Mouse (Mus musculus): ENCODE measurements around the gene Ugt8a. TPM values are rescaled to one million over a fixed set of nuclear protein-coding genes. Genes with fewer than 3 reads are reported as not detected.

Ugt8a gene
- 26.7 and 28.0 TPM in 2 replicates for polyA plus RNA-seq (2014; fragmentation: Nextera tagmentation; extraction: Ambion mirVana)

- Histone ChIP-seq H3K4me3 (ENCODE audit: low read depth, low read length) (peak within 1 kb of the TSS; percentile 62), H3K27me3 (ENCODE audit: control insufficient read depth, insufficient read depth, low read length) (0 out of 2 replicates have a peak, but pooled peaks cover 4% of the 10 kb centered on the region), H3K4me2 (replicated peaks; ENCODE audit: low read depth, low read length) (peak within 1 kb of the TSS; percentile 88), H3K9ac (replicated peaks; ENCODE audit: low read depth, low read length) (peak within 1 kb of the TSS; percentile 47; the same call in 1 of the 2 replicates), H3K9me3 (ENCODE audit: control insufficient read depth, low read depth, low read length) (no peaks in the 10 kb centered on the region), H3K36me3 (ENCODE audit: control insufficient read depth, insufficient read depth, low read length) (no peaks in the 10 kb centered on the region), H3K27ac (ENCODE audit: low read length) (peak within 1 kb of the TSS; percentile 78), H3K4me1 (ENCODE audit: control insufficient read depth, insufficient read depth, low read length) (no peaks in the 10 kb centered on the region)
- peak; percentile 85 for ATAC-seq (ENCODE audit: insufficient number of reproducible peaks, insufficient read depth, low FRiP score, low read depth)
- WGBS: under 1% methylated on average over 59 of the region's 85 CpGs
Observed at GRCm38 (mm10) chr3:125938092-125938755, at the start of gene Ugt8a. Gene Ugt8a (minus strand): TSS chr3:125938619.

GRCm38 (mm10) chr3:125986639-125987038, 48.2 kb upstream of the Ugt8a start:
- Histone ChIP-seq H3K36me3 (ENCODE audit: control insufficient read depth, insufficient read depth, low read length) (no peaks in the 10 kb centered on the region), H3K4me1 (ENCODE audit: control insufficient read depth, insufficient read depth, low read length) (no peaks in the 10 kb centered on the region), H3K9ac (replicated peaks; ENCODE audit: low read depth, low read length) (no peak overlapping the region), H3K27ac (ENCODE audit: low read length) (no peak overlapping the region), H3K4me3 (ENCODE audit: low read depth, low read length) (no peak overlapping the region), H3K4me2 (replicated peaks; ENCODE audit: low read depth, low read length) (no peak overlapping the region), H3K27me3 (ENCODE audit: control insufficient read depth, insufficient read depth, low read length) (no peaks in the 10 kb centered on the region), H3K9me3 (ENCODE audit: control insufficient read depth, low read depth, low read length) (no peaks in the 10 kb centered on the region)
- ATAC-seq (ENCODE audit: insufficient number of reproducible peaks, insufficient read depth, low FRiP score, low read depth): no peak

- Histone ChIP-seq H3K27ac (ENCODE audit: low read length) (no peak overlapping the region), H3K4me2 (replicated peaks; ENCODE audit: low read depth, low read length) (no peak overlapping the region), H3K36me3 (ENCODE audit: control insufficient read depth, insufficient read depth, low read length) (no peaks in the 10 kb centered on the region), H3K9me3 (ENCODE audit: control insufficient read depth, low read depth, low read length) (no peaks in the 10 kb centered on the region), H3K9ac (replicated peaks; ENCODE audit: low read depth, low read length) (no peak overlapping the region), H3K4me1 (ENCODE audit: control insufficient read depth, insufficient read depth, low read length) (no peaks in the 10 kb centered on the region), H3K27me3 (ENCODE audit: control insufficient read depth, insufficient read depth, low read length) (no peaks in the 10 kb centered on the region), H3K4me3 (ENCODE audit: low read depth, low read length) (no peak overlapping the region)
- WGBS: 79% methylated on average over 2 of the region's 2 CpGs
- ATAC-seq (ENCODE audit: insufficient number of reproducible peaks, insufficient read depth, low FRiP score, low read depth): no peak
Observed at GRCm38 (mm10) chr3:125983707-125984420, 45.4 kb upstream of the Ugt8a start.

DNA sequence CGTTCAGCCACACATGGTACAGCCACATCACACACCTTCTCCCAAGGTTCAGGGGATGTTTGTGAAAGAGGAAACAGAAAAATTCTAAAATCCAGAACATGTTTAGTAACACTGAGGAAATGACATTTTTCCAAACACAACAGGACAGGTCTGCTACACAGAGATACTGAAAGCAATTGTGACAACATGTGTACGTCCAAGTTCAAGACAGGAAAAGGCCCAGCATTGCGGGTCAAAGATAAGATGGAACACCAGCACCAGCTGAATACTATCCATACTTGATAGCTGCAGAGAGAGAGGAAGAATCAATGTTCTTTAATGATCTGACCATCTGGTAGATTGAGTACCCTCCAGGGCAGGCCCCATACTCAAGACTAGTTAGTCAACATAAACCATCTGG, 41.1 kb upstream of the Ugt8a start:
- no peaks in the 10 kb centered on the region for H3K36me3 ChIP-seq (ENCODE audit: control insufficient read depth, insufficient read depth, low read length)
- H3K4me2 ChIP-seq (replicated peaks; ENCODE audit: low read depth, low read length): no peak overlapping the region
- ATAC-seq (ENCODE audit: insufficient number of reproducible peaks, insufficient read depth, low FRiP score, low read depth): no peak
- no peak overlapping the region for H3K27ac ChIP-seq (ENCODE audit: low read length)
- no peak overlapping the region for H3K9ac ChIP-seq (replicated peaks; ENCODE audit: low read depth, low read length)
- no peaks in the 10 kb centered on the region for H3K27me3 ChIP-seq (ENCODE audit: control insufficient read depth, insufficient read depth, low read length)
- no peaks in the 10 kb centered on the region for H3K4me1 ChIP-seq (ENCODE audit: control insufficient read depth, insufficient read depth, low read length)
- WGBS: 83% methylated on average over 3 of the region's 3 CpGs
- no peaks in the 10 kb centered on the region for H3K9me3 ChIP-seq (ENCODE audit: control insufficient read depth, low read depth, low read length)
- H3K4me3 ChIP-seq (ENCODE audit: low read depth, low read length): no peak overlapping the region

GRCm38 (mm10) chr3:125975899-125976298, 37.5 kb upstream of the Ugt8a start:
- Histone ChIP-seq H3K27ac (ENCODE audit: low read length) (no peak overlapping the region), H3K36me3 (ENCODE audit: control insufficient read depth, insufficient read depth, low read length) (no peaks in the 10 kb centered on the region), H3K9me3 (ENCODE audit: control insufficient read depth, low read depth, low read length) (no peaks in the 10 kb centered on the region), H3K9ac (replicated peaks; ENCODE audit: low read depth, low read length) (no peak overlapping the region), H3K4me1 (ENCODE audit: control insufficient read depth, insufficient read depth, low read length) (no peaks in the 10 kb centered on the region), H3K27me3 (ENCODE audit: control insufficient read depth, insufficient read depth, low read length) (no peaks in the 10 kb centered on the region), H3K4me3 (ENCODE audit: low read depth, low read length) (no peak overlapping the region), H3K4me2 (replicated peaks; ENCODE audit: low read depth, low read length) (no peak overlapping the region)
- ATAC-seq (ENCODE audit: insufficient number of reproducible peaks, insufficient read depth, low FRiP score, low read depth): no peak
- WGBS: 55% methylated on average over 4 of the region's 4 CpGs

DNA sequence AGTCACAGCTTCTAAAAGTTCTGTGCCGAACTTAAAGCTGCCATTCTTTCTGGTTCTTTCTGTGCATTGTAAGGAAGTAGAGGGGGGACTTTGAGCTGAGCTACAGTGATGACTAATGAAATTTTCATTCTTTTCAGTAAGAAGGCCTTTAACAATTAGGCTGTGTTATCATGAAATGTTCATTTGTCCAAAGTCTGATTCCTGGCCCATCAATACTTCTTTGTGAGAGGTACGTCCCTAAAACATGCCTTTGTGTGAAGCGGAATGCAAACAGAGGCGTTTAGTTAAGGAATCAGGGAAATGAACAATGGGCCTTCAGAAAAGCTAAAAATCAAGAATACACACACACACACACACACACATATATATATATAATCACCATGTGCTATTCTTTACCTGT, 31.0 kb upstream of the Ugt8a start:
- Histone ChIP-seq H3K27ac (ENCODE audit: low read length) (no peak overlapping the region), H3K27me3 (ENCODE audit: control insufficient read depth, insufficient read depth, low read length) (no peaks in the 10 kb centered on the region), H3K4me1 (ENCODE audit: control insufficient read depth, insufficient read depth, low read length) (no peaks in the 10 kb centered on the region), H3K9me3 (ENCODE audit: control insufficient read depth, low read depth, low read length) (no peaks in the 10 kb centered on the region), H3K36me3 (ENCODE audit: control insufficient read depth, insufficient read depth, low read length) (no peaks in the 10 kb centered on the region), H3K9ac (replicated peaks; ENCODE audit: low read depth, low read length) (no peak overlapping the region), H3K4me2 (replicated peaks; ENCODE audit: low read depth, low read length) (no peak overlapping the region), H3K4me3 (ENCODE audit: low read depth, low read length) (no peak overlapping the region)
- ATAC-seq (ENCODE audit: insufficient number of reproducible peaks, insufficient read depth, low FRiP score, low read depth): no peak
- 67% methylated on average over 4 of the region's 4 CpGs for WGBS

DNA sequence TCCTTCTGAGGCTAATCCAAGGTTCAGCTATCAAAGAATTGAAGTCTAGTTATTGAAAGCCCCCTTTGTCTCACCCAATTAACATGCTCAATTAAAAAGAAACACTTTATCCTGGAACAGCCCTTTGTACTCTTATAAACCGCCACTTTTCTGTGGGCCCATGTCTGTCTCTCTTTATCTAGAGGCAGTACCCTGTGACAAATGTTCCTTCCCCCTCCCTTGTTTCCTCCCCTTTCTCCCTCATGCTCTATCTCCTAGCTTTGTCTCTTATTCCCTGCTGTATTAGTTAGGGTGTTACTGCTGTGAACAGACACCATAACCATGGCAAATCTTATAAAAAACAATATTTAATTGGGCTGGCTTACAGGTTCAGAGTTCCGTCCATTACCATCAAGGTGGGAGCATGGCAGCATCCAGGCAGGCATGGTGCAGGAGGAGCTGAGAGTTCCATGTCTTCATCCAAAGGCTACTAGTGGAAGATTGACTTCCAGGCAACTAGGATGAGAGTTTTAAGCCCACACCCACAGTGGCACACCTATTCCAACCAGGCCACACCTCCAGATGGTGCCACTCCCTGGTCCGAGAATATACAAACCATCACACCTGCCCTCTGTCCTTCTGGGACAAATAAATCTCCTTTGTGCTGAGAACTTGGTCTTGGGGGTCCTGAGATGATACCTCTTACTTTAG, 17.9 kb upstream of the Ugt8a start:
- H3K27me3 ChIP-seq (ENCODE audit: control insufficient read depth, insufficient read depth, low read length): no peaks in the 10 kb centered on the region
- no peak overlapping the region for H3K9ac ChIP-seq (replicated peaks; ENCODE audit: low read depth, low read length)
- H3K4me1 ChIP-seq (ENCODE audit: control insufficient read depth, insufficient read depth, low read length): no peaks in the 10 kb centered on the region
- 78% methylated on average over 3 of the region's 3 CpGs for WGBS
- no peaks in the 10 kb centered on the region for H3K9me3 ChIP-seq (ENCODE audit: control insufficient read depth, low read depth, low read length)
- H3K36me3 ChIP-seq (ENCODE audit: control insufficient read depth, insufficient read depth, low read length): no peaks in the 10 kb centered on the region
- H3K4me2 ChIP-seq (replicated peaks; ENCODE audit: low read depth, low read length): no peak overlapping the region
- no peak overlapping the region for H3K4me3 ChIP-seq (ENCODE audit: low read depth, low read length)
- H3K27ac ChIP-seq (ENCODE audit: low read length): no peak overlapping the region
- ATAC-seq (ENCODE audit: insufficient number of reproducible peaks, insufficient read depth, low FRiP score, low read depth): no peak

DNA sequence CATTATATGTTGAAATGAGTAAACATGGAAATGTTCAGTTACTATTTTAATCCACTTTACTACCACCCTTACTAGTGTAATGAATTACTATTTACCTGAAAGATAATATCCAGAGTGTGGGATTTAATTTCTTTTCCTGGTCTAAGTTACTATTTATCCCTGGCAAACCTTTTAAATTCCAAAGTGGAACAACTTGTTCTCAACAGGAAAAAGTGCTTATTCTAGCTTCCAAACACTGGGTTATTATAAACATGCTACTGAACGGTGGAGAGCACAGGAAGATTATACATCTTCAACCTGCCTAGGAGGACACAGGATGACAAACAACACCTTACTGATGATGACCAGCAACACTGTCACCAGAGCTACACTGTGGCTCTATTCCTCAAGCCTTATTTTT, 16.5 kb upstream of the Ugt8a start:
- Histone ChIP-seq H3K27me3 (ENCODE audit: control insufficient read depth, insufficient read depth, low read length) (no peaks in the 10 kb centered on the region), H3K4me1 (ENCODE audit: control insufficient read depth, insufficient read depth, low read length) (no peaks in the 10 kb centered on the region), H3K27ac (ENCODE audit: low read length) (no peak overlapping the region), H3K4me3 (ENCODE audit: low read depth, low read length) (no peak overlapping the region), H3K36me3 (ENCODE audit: control insufficient read depth, insufficient read depth, low read length) (no peaks in the 10 kb centered on the region), H3K9me3 (ENCODE audit: control insufficient read depth, low read depth, low read length) (no peaks in the 10 kb centered on the region), H3K4me2 (replicated peaks; ENCODE audit: low read depth, low read length) (no peak overlapping the region), H3K9ac (replicated peaks; ENCODE audit: low read depth, low read length) (no peak overlapping the region)
- ATAC-seq (ENCODE audit: insufficient number of reproducible peaks, insufficient read depth, low FRiP score, low read depth): no peak
- WGBS: 34% methylated on average over 1 of the region's 1 CpGs
